Mouse (Mus musculus) adrenal gland, adult 18-20 months (tissue): ENCODE measurements at regions not wholly inside any gene's neighbourhood (a gene's known extent, or its start where the extent isn't known, plus 50 kb on each side); places are given as distances from the start of the nearest gene placed in this dataset.
A peak's percentile ranks its signal among the peaks of the same experiment; 100 is the strongest.

ENCODE experiments used
- DNase-seq, 2 experiments: peaks; one replicate each; pipeline ENCODE4 v3.0.0; 2021 to 2022; ENCODE audit warnings: low spot score in 2 of 2

DNA sequence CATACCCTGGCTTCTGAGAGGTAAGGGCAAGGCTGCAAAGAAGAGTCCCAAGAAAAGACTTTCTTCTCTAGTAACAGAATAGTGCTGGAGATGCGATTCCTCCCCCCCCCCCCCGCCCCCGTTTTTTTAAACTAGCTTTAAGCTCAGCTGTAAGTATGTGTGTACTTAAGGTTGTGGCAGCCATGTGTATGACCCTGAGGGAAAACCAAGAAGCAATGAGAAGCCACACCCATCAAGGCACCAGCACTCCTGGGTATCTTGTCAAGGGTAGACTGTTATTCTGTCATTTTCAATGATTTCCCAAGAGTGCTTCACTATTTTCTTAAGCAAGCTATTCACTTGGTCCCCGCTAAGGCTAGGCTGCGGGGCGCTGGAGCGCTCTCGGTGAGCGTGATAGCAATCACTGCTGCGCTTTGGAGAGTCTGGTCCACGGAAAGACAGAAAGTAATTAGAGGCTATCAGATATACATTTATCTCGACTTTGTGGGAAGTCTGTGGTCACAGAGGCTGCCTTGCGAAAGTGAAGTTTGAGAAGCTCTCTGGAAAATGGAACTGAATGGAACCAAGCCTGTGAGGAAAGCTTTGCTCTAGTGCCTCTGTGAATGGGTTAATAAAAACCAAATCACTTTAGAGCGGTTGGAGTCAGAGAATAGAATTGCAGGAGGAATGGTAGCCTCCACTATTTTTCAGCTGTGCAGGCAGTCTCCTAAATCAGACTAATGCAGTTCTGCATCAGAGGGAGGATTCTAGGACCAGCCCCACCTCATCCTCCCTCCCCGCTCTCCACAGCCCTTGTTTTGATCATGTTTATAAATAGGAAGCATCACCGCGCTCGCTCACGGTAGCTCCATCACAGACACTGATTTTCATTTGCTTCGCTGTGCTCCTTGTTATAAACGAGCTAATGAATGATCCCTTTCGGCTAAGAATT lies 114.8 kb upstream of the Bmp2 start:
- DNase-seq = no peak

DNA sequence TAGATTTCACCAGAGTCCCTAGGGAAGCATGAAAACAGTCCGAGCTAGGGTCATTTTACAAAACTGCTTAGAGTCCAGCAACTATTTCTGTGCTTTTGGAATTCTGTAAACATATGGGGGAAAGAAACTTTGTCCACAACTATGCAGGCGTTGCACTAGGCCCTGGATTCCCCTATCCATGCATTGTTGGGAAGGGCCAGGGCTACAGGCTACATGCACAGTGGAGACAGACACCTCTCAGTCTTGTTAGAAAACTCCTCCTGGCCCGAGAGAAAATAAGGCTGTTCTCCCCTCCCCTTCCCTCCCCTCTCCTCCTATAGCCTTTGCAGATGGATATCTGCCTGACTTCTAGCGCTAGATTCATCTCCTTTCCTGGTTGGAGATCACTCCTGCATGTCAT lies 113.9 kb upstream of the Bmp2 start:
- no peak for DNase-seq

DNA sequence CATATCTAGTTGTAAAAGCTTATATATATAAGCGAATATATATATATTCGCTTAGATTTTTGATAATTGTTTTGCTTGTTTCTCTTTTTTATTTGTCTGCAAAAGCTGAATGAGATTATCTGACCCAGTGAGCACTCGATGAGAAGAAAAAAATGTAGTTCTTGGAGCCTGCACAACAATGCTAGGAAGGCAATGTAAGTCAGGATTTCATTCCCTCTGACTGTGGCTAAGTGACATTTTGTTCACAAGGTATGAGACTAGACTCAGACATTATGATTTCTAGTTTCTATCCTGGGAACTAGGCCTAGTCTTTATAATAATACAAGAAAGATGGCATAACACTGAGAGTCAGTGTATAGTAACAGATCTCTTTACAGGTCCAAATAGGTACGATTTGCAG lies 108.9 kb upstream of the Bmp2 start:
- DNase-seq = no peak

DNA sequence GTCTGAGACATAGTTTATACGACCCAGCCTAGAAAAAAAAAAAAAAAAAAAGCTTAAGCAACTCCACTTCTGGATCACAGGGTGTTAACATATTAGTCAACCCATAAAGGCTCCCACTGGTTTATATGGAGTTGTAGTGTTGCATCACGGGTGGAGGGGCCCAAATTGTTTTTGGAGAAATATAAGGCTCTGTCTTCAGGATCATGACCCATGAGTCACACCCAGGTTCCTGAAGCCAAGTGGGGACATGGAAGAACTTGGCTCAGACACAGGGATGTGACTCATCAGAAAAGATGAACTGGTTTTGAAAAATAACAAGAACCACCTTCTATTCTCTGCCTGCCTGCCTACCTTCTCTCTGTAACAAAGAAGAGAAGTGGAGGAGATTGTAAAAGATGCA lies 108.5 kb upstream of the Bmp2 start:
- DNase-seq = peak in 1 of 2 experiments; percentile 39

DNA sequence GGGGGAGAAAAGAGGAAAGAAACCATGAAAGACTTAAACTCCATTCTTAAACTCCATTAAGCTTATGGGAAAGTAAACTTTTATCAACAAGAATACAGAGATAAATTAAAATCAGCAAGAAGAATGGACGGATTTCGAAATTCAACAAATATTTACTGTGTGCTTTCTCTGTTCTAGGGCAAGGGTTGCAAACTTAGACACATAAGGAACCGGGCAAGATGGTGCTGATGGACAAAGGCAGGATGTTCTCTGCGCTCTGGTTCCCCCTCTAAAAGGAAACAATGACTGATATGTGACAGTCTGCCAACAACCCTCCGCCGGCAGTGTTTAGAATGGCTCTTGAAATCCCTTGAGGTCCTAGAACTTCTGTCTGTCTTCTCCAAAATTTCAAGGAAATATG lies 99.0 kb upstream of the Bmp2 start:
- no peak for DNase-seq

DNA sequence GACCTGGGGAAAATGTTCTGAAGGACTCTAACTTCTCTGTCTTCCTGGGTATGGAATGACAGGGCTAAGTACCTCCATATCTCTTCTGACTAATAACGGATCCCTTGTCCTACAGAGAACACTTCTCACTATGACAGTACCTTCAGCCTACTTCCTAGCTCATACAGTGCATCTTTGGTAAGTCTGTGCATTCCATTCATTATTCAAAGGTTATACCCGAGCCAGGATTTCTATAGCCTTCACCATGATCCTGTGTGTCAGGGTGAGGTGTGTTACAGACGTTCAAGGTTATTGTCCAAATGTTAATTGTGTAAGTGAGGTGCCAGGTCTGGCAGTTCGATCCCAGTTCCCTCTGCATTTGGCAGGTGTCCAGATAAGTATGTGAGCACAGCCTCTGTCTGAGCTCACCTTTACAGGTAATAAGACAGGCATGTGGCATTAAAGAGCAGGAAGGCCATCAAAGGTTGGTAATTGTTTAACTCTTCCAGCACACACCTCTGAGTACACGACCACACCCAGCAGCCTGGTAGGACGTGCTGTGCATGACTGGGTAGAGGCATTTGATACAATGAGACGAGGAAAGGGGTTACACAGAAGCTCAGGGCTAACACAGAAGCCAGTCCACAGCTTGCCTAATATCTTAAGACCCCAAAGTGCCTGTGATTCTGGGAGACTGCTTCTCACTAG lies 96.3 kb upstream of the Bmp2 start:
- no peak for DNase-seq

DNA sequence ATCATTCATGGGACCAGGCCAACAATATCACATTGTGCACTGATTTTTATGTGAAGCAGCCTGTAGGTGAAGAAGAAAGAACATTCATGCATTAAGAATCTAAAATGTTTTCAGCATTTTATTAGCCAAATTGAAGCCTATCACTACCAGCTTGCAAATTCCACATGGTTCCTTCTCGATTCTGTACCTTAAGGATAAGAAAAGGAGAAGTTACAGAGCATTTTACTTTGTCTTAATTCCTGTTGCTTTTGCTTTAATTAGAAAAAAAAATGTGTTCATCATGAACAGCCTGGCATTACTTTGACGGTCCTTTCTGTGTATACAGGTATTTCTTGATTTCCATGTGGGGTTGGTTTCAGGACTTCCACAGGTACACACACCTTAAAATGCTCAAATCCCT lies 95.2 kb upstream of the Bmp2 start:
- DNase-seq = no peak

DNA sequence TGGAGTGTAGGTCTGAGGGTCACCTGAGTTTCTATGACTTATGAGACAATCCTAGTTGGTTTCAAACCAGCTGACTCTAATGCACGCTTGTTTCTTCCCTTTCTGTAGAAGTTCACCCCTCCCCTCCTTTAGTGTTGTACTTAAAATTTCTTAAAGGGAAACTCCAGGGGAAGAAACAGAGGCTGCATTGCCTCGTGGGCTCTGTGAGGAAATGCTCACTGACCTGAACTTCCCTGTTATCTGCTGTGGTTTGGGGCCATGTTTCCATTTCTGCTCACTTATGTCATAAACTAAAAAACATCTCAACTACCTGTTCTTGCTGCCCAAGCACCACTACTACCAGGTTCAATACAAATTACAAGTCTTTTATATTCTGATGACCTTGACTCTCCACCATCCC lies 93.2 kb upstream of the Bmp2 start:
- DNase-seq = no peak

DNA sequence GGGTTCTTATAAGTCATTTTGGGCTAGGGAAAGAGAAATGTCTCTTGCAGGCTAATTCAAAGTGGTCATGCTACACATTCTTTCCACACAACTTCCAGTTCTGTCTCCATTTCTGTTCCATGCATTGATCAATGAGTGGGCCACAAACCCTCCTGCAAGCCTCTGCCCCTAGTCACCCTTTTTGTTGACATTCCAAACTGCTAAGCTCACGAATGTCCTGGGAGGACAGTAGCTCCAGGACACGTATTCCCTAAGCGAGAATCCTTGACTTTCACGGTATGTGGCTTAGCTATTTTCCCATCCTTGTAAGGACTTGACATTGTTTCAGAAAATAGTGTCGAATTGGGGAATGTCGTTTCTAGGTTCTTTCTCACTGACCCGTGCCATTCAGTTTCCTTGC lies 91.1 kb upstream of the Bmp2 start:
- DNase-seq = no peak

DNA sequence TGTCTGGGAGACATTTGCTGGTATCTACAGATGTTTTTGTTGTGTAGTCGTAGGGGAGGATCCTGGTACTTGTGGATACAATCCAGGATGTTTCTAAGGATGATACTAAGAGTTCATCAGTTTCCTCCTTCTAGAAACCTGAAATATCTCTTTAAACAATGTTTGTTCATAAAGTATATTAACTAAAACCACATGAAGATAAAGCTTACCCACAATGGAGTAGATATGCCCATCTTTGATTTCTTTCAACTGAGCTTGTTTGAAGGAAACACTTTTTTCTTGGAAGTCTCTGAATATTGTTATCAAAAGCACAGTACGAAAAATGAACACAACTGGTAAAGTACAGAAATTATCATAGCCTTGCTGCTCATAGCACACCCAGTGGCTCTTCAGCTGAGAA lies 89.6 kb upstream of the Bmp2 start:
- no peak for DNase-seq

DNA sequence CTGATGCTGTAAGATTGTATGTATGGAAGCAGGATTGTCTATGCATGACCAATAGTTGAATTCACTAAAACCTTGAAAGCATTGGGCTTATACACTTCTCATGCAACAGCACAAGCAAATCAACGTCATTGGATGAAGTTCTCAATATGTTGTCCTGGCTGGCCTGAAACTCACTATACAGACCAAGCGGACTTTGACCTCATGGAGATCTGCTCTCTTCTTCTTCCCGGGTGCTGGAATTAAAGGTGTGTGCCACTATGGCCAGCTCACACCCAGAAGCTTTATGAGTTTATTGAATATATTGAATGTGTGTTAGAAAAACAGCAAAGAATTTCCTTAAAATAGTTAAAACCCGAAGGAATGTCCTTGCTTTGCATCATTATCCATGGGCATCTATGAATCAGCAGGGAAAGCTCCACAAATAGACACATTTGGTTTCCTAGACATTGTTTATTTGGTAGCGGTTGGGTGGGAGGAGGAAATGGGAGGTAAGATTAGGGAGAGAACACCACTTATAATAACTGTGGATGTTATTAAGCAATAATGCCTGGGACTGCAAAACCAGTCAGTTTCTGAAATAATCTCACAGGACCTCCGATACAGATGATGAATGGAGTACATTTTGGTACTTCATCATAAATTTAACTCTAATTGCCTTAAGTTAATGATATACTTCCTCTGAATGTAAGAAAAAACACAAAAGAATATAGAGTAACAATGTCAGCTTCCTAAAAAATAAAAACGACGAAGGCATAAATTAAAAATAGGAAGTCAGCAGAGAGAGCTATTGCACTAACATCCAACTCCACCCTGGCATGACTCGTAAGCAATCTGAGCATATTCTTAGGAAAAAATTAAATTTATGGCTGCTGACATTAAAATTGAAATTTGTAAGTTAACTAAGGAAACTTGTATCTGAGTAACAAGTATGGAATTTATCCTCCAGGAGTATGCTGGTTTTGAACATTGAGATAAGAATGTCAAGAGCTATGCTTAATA lies 84.5 kb upstream of the Bmp2 start:
- no peak for DNase-seq

DNA sequence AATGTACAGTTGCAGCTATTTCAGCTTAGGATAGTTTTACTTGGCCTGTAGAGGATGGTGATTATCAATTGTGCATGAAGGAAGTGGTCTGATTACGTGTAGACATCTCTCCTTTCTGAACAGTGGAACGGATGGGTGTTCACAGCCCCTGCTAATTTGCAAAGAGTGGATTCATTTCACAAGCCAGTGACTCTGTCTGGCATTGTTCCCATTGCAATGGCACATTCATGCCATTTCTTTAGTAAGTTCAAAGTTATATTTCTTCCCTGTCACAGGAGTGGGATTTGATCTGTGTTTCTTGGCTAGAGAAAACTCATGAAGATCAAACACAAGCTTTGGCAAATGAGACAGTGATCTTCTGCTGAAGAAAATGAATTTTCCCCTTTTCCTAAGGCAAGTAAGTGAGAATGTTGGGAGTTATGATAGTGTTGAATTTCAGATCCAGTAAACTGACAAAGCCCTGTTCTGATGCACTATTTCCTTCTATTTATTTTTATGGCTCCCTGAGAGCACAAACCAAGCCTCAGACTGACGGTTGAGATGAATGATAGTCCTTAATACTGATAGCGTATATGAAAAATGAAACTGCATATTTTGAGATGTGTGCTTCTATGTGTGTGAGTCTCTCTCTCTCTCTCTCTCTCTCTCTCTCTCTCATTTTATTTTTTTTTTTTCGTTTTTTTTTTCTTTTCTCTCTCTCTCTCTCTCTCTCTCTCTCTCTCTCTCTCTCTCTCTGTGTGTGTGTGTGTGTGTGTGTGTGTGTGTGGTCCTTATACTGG lies 78.8 kb upstream of the Bmp2 start:
- no peak for DNase-seq

DNA sequence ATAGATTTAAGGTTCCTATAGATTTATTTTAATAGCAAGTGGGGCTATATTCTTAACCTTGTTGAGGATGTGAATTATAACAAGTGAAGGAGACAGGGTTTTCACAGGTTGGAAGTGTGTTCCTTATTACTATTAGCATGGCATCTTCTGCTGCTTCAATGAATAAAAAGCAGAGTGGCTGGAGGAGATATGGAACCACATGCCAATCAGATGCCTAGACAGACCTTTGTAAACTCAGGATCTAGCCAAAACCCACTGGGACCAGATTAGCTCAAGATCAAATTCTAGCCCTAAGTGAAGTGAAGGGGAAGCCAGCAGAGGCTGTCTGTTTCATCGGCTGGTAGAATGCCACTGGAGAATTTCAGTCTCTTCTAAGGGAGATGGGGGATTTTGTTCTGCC lies 77.8 kb upstream of the Bmp2 start:
- DNase-seq = no peak

DNA sequence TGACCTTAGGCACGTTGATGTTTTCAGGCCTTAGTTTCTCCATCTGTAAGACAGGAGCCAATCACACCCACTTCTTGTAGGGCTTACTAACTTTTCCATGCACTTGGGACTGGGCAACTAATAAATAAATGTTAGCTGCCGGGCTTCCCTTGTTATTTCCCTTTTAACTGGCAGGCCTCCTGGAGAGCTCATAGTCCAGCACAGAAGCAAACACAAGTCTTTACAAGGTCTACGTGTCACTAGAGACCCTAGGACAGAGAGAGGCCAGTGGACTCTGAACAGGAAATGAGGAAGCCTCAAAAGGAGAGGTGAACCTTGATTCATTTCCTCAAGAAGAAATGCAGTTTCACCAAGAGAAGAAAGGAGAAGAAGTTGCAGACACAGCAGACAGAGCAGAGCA lies 71.1 kb upstream of the Bmp2 start:
- DNase-seq = no peak

DNA sequence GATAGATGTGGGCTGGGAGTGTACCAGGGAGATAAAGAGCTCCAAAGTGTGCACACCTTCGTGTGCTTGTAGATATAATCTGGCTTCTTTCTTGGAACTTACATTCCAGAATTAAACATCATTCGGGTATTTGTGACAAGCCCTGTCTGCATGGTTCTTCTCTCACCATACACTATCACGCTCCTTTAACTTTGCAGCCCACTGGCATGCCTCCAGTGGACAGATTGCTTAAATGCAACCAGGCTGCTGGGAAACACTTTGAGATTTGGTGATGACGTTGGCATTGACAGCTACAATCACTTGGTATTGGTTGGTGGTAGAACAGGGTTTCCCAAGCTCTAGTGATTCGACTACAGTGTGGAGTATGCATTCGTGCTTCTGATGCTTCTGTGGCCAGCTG lies 70.7 kb upstream of the Bmp2 start:
- DNase-seq = no peak

DNA sequence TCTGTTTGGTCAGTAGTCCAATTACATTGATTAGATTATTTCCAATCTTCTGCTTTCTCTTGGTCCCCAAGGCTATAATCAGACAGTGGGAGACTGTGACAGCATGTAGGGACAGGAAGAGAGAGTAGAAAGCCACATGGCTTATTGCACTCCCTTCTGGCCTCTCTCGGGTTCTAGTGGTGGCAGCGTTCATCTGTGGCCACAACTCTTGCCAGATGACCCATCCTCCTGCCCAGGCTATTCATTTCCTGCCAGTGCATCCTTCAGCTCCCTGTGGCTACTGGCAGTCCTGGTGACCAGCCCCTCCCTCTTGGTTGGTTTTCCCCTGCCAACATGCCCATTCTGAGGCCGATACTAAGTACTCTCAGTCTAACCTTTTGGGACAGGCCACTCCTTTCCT lies 70.2 kb upstream of the Bmp2 start:
- no peak for DNase-seq

DNA sequence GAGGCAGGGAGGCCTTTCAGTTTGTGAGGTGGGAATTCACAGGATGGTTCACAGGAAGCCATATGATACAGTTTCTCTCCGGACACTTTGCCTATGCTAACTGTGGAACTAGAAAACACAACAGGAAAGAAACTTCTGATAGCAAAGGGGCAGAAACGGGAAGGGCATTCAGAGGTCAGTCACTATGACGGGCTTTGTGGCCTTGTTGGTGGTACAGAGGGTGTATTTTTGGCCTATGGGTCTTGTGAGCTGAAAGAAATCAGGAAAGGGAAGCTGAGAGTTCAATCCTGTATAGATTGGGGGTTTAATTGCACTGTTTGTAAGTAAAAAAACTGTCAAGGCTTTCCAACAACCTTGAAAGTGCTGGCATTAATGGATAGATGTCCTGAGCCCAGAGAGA lies 56.5 kb upstream of the Bmp2 start:
- no peak for DNase-seq

DNA sequence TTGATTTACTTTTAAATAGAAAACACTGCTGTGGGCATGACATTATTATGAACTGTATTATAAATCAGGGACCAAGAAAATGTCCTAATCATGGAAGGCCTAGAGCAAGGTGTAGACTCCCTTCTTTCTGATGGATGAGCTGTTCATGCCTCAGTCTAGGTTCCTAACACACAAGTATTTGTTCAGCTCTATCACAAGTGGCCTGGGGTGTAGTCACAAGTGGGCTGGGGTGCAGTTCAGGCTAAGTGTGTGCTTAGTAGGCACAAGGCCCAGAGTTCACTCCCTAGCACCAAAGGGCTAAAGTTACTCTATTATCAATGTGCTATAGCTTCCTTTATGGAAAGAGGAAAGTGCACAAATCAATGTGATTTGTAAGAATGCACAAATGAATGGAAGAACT lies 55.6 kb upstream of the Bmp2 start:
- no peak for DNase-seq

DNA sequence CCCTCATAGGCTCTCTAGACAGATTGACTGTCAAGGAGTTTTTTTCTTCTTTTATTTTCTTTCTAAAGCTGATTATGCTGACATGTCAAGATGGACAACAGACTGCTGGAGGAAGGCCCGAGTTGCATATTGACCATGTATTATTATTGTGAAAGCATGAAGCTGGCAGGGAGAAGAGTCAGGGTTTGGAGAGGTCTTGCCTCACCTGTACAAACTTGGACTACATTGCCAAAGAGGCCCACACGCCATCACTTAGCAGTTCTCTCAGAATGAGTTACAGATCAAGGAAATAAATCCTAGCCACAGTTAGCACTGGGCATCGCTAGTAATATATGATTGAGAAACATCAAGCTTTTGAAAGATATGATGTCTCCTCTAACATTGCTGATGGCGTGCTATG lies 54.9 kb upstream of the Bmp2 start:
- DNase-seq = no peak

DNA sequence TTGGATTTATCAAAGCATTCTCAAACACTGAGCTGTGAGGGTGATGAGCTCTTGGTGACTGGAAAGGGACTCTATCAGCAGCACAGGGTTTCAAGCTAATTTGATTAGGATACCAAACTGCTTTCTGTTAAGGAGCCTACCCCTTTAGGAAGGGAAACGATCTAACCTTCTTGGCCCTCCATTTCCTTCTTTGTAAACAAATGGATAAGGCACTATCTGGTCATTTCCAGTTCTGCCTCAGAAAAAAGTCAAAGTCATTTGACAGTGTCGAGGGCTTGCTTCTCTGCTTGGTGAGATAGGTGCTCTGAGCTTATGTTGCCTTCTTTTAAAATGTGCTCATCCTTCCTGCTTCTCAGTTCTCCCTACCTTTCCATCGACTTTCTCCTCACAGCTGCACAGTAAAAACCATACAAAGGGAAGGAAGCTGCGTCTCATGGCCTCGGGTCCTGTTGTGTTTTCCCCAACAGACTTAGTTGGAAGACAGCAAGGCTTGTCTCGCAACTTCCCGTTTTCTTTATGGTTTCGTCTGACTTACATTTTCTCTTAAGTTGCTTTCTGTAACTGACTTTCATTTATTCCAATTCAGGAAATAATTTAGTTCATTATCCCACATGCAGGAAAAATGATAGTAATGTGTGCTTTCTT lies 54.3 kb upstream of the Bmp2 start:
- DNase-seq = no peak
